Mouse (Mus musculus) heart, embryonic 12.5 days (tissue): ENCODE data around the gene Zswim4. TPM values are rescaled to one million over a fixed set of nuclear protein-coding genes. Genes with fewer than 3 reads are reported as not detected.

Experiments used
- ATAC-seq: fragments of 200-750 bp; cut with Nextera tagmentation; 2 replicates; pipeline ENCODE4 v1.8.0; 2017; ENCODE audit warnings: moderate TSS enrichment, moderate library complexity; ENCODE audit not compliant: insufficient number of reproducible peaks, low FRiP score
- H3K27ac ChIP-seq: fragments of 300-500 bp; sonication (generic); 2 replicates; pipeline ENCODE4 v1.5.1; 2016; ENCODE audit warnings: mild to moderate bottlenecking, moderate library complexity; ENCODE audit not compliant: poor library complexity, severe bottlenecking
- H3K27me3 ChIP-seq: fragments of 300-500 bp; sonication (generic); replicated peaks from 2 replicates; pipeline ENCODE4 v1.6.1; 2016; ENCODE audit warnings: mild to moderate bottlenecking, moderate library complexity
- H3K36me3 ChIP-seq: fragments of 300-500 bp; sonication (generic); 2 replicates; pipeline ENCODE4 v1.6.1; 2016; ENCODE audit warnings: mild to moderate bottlenecking, moderate library complexity
- H3K4me1 ChIP-seq: fragments of 300-500 bp; sonication (generic); replicated peaks from 2 replicates; pipeline ENCODE4 v1.6.1; 2016; ENCODE audit warnings: mild to moderate bottlenecking
- H3K4me2 ChIP-seq: fragments of 300-500 bp; sonication (generic); 2 replicates; pipeline ENCODE4 v1.6.1; 2016; ENCODE audit warnings: mild to moderate bottlenecking, moderate library complexity
- H3K4me3 ChIP-seq: fragments of 300-500 bp; sonication (generic); 2 replicates; pipeline ENCODE4 v1.5.1; 2016; ENCODE audit warnings: mild to moderate bottlenecking
- H3K9ac ChIP-seq: fragments of 300-500 bp; sonication (generic); 2 replicates; pipeline ENCODE4 v1.6.1; 2016; ENCODE audit warnings: mild to moderate bottlenecking, moderate library complexity
- H3K9me3 ChIP-seq: fragments of 300-500 bp; sonication (generic); replicated peaks from 2 replicates; pipeline ENCODE4 v1.6.1; 2016; ENCODE audit warnings: mild to moderate bottlenecking, moderate library complexity
- WGBS: fragments of 180-500 bp; shearing (Covaris S2); methylation state at CpG from one replicate; pipeline ENCODE4 v1.1.7; 2016; 5-methylcytosine and 5-hydroxymethylcytosine counted together
- polyA plus RNA-seq: library from polyadenylated mRNA; unstranded; fragments of >200 nt; fragmentation: Nextera tagmentation; extraction: Ambion mirVana; gene quantifications from 2 replicates; pipeline ENCODE4 v1.2.1, GENCODE M21; 2016

The Zswim4 gene
- polyA plus RNA-seq, 1 experiment from 2014 or later: 12.9 TPM

DNA sequence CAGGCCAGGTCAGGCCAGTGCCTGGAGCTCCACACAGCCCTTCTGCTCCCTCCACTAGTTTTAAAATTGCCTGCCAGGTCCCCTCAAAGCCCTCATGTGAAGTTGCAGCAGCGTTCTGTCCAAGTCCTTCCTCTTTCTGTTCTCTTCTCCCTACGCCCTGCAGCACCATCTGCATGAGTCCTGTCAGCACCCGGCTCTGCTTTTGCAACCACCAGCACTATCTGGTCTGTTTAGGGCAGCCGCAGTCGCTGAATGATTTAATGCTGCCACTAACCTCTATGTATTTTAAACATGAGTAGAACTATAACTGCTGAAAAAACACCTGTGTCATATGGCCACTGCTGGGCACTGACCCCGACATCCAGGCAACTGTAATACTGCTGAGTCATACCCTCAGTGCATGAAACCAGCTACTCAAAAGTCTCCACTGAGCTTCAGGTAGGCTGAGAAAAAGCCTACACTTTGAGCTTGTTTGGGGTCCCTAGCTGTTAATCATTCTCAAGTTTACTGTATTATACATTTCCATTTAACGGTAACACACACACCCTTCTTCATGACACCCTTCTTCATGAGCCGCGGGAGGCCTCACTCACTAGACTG lies 14.2 kb downstream of the Zswim4 start:
- H3K9ac ChIP-seq: no peak overlapping the region
- no peaks in the 10 kb centered on the region for H3K27me3 ChIP-seq
- WGBS: 81% methylated on average over 9 of the region's 9 CpGs
- no peak overlapping the region for H3K4me2 ChIP-seq
- no peak for ATAC-seq
- H3K36me3 ChIP-seq: peaks cover 96% of the 10 kb centered on the region
- no peak overlapping the region for H3K4me3 ChIP-seq
- no peaks in the 10 kb centered on the region for H3K4me1 ChIP-seq
- no peak overlapping the region for H3K27ac ChIP-seq
- no peaks in the 10 kb centered on the region for H3K9me3 ChIP-seq

DNA sequence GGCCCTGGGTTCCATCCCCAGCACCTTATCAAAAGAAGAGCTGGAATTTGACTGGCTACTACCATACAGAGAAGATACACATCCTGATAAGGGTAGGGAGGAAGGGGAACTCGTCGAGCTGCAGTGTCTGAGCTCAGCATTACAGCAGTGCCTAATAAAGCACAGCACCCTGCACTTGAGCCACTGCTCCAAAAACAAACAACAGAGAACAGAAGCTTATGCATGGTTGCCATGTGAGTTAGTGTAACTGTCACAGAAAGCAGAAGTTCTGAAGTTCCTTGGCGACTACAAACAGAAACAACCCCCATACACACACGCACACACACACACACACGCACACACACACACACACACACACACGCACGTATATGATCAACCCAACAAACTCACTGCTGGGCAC lies 16.8 kb downstream of the Zswim4 start:
- H3K9me3 ChIP-seq: no peaks in the 10 kb centered on the region
- H3K36me3 ChIP-seq: peaks cover 94% of the 10 kb centered on the region
- ATAC-seq: no peak

DNA sequence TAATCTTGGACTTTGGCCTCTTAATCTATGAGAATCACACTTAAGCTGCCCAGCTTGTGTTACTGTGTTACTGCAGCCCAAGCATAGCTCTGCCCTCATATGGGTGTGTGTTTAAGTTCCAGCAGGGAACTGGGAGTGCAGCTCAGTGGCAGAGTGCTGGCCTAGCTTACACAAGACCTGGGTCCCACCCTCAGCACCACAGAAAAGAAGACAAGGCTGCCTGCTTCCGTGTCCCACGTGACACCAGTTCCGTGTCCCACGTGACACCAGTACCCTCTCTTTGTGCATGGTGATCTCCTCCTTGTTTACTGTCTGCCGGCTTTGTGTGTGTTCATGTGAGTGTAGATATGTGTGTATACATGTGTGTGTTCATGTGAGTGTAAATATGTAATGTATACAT lies 18.7 kb downstream of the Zswim4 start:
- H3K4me3 ChIP-seq: no peak overlapping the region
- H3K4me1 ChIP-seq: no peaks in the 10 kb centered on the region
- no peaks in the 10 kb centered on the region for H3K9me3 ChIP-seq
- no peak overlapping the region for H3K9ac ChIP-seq
- no peak overlapping the region for H3K4me2 ChIP-seq
- H3K36me3 ChIP-seq: peaks cover 94% of the 10 kb centered on the region
- H3K27me3 ChIP-seq: no peaks in the 10 kb centered on the region
- no peak overlapping the region for H3K27ac ChIP-seq
- 92% methylated on average over 5 of the region's 5 CpGs for WGBS
- ATAC-seq: no peak

More for the DNA sequence above, 16.8 kb downstream of the Zswim4 start:
- H3K27ac ChIP-seq: no peak overlapping the region
- H3K4me1 ChIP-seq: no peaks in the 10 kb centered on the region
- no peak overlapping the region for H3K4me2 ChIP-seq
- H3K9ac ChIP-seq: no peak overlapping the region
- H3K27me3 ChIP-seq: no peaks in the 10 kb centered on the region
- WGBS: 69% methylated on average over 7 of the region's 7 CpGs
- H3K4me3 ChIP-seq: no peak overlapping the region

DNA sequence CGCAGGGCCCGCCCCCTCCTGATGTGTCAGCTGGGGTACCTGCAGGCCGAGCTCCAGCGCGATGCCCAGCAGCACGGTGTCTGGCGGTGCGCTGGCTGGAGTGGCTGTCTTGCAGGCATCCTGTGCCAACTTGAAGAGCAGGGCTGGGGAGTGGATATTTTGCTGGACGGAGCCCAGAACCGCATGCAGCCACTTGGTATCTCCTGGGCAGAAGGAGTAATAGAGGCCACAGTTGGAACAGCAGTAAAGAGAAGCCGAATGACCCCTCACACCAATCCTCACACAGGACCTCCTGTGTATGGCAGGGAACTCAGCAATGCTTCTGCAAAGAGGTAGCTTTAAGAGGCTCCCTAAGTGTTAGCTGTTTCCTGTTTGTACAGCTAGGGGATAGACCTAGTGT lies 19.6 kb downstream of the Zswim4 start:
- no peak for ATAC-seq
- H3K9me3 ChIP-seq: no peaks in the 10 kb centered on the region
- H3K4me3 ChIP-seq: no peak overlapping the region
- H3K4me1 ChIP-seq: no peaks in the 10 kb centered on the region
- no peaks in the 10 kb centered on the region for H3K27me3 ChIP-seq
- peaks cover 94% of the 10 kb centered on the region for H3K36me3 ChIP-seq
- H3K9ac ChIP-seq: no peak overlapping the region
- H3K4me2 ChIP-seq: no peak overlapping the region
- WGBS: 90% methylated on average over 11 of the region's 11 CpGs
- no peak overlapping the region for H3K27ac ChIP-seq

DNA sequence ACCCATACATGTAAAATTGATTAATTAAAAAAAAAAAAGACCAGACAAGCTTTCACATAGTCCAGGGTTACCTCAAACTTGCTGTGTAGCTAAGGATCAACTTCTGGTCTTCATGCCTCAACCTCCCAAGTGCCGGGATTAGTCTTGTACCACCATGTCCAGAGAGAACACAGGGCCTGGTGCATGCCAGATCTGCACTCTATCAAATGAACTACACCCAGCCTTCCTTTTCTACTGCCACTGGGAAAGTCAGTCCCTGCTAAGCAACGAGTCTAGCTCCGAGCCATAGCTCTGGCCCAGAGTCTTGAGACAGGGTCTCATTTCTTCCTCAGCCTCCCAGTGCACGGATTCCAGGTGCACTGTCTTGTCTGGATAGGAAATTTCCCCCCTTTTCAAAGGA lies 23.6 kb downstream of the Zswim4 start:
- Histone ChIP-seq H3K9me3 (no peaks in the 10 kb centered on the region), H3K4me1 (peaks cover 21% of the 10 kb centered on the region), H3K9ac (no peak overlapping the region), H3K27ac (no peak overlapping the region), H3K27me3 (no peaks in the 10 kb centered on the region), H3K36me3 (peaks cover 91% of the 10 kb centered on the region), H3K4me3 (no peak overlapping the region), H3K4me2 (no peak overlapping the region)
- no peak for ATAC-seq
- WGBS: 85% methylated on average over 4 of the region's 4 CpGs

DNA sequence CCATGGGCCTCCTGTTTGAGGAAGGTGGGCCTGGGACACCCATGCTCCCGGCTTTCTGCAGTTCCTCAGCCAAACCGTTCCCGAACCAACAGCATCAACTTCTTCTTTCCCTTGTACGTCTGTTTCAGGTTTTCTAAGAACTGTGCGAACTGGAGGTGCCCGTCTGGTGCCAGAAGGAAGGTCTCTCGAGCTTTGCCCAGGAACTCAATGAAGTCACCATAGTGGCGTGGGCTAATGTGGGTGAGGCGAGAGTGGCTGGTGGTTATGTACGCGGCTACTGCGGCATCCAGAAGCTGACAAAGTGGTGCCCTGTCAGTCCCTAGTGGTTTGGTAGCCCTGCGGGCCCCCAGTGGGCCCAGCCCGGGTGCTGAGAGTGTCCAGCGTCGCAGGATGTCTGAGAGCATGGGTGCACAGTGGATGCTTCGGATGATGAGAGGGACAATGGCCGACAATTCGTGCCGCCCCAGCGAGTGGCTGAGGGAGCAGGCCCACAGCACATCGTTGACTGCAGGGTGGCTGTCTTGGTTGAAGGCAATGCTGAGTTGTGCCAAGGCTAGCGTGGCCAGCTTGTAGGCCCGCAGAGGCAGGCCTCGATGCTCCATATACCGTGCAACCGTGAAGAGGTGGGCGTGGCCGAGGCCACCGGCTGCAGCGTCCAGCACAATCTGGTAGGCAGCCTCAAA lies 24.8 kb downstream of the Zswim4 start:
- peaks cover 32% of the 10 kb centered on the region for H3K4me1 ChIP-seq
- no peak overlapping the region for H3K4me3 ChIP-seq
- H3K27me3 ChIP-seq: no peaks in the 10 kb centered on the region
- 90% methylated on average over 31 of the region's 31 CpGs for WGBS
- no peak overlapping the region for H3K4me2 ChIP-seq
- no peak overlapping the region for H3K9ac ChIP-seq
- peaks cover 84% of the 10 kb centered on the region for H3K36me3 ChIP-seq
- no peaks in the 10 kb centered on the region for H3K9me3 ChIP-seq
- no peak for ATAC-seq
- no peak overlapping the region for H3K27ac ChIP-seq

DNA sequence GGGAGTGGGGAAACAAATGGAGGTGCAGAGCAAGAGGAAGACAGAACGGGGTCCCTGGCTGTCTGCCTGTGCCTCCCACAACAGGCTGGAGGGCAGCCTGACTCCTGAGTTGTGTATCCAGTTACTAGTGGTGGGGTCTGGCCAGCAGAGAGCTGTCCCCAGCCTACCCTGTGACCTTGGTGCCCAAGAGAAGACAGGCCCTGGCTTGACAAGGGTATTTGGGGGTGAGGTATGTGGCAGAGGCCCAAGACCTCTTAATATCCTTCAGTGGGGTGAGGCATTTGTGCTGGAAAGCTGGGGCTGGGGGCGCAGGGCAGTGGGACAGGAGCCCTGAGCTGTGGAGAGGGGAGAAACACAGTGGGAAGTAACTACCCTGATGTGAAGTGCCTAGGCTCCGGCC lies 25.7 kb downstream of the Zswim4 start:
- no peak overlapping the region for H3K4me3 ChIP-seq
- no peak overlapping the region for H3K9ac ChIP-seq
- H3K9me3 ChIP-seq: no peaks in the 10 kb centered on the region
- peaks cover 84% of the 10 kb centered on the region for H3K36me3 ChIP-seq
- no peak overlapping the region for H3K27ac ChIP-seq
- H3K4me1 ChIP-seq: peaks cover 37% of the 10 kb centered on the region
- no peak for ATAC-seq
- H3K4me2 ChIP-seq: no peak overlapping the region
- 81% methylated on average over 3 of the region's 3 CpGs for WGBS
- H3K27me3 ChIP-seq: no peaks in the 10 kb centered on the region

DNA sequence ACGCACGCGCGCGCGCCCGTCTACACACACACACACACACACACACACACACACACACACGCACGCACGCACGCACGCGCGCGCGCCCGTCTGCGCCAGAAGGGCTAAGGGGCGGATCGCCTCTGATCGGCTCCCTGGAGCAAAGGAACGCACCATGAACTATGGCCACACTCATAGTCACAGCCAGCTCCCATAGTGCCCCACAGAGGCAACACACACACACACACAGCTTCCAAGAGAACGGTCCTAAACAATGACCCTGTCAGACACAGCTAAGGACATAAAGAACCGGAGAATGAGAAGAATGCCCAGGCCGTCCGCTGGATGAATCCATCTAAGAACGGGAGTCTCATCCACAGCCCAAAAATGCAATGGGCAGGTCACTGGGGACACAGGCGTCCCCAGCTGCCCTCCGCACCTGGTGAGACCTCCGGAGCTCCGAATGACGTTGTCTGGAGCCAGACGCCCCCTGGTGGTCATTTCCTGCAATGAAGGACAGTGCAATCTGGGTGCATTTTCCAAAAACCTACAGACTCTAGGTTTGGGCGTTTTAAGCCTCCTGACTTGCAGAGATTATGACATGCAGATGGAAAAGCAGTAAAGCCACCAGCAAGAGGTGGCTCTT lies 26.6 kb downstream of the Zswim4 start:
- Histone ChIP-seq H3K27ac (no peak overlapping the region), H3K36me3 (peaks cover 84% of the 10 kb centered on the region), H3K4me2 (0 out of 2 replicates have a peak overlapping the region, but pooled peaks have one; percentile 12), H3K27me3 (no peaks in the 10 kb centered on the region), H3K9me3 (no peaks in the 10 kb centered on the region), H3K4me3 (no peak overlapping the region), H3K4me1 (peaks cover 37% of the 10 kb centered on the region), H3K9ac (no peak overlapping the region)
- WGBS: 53% methylated on average over 34 of the region's 34 CpGs
- peak; percentile 41; the same call in 1 of the 2 replicates for ATAC-seq

DNA sequence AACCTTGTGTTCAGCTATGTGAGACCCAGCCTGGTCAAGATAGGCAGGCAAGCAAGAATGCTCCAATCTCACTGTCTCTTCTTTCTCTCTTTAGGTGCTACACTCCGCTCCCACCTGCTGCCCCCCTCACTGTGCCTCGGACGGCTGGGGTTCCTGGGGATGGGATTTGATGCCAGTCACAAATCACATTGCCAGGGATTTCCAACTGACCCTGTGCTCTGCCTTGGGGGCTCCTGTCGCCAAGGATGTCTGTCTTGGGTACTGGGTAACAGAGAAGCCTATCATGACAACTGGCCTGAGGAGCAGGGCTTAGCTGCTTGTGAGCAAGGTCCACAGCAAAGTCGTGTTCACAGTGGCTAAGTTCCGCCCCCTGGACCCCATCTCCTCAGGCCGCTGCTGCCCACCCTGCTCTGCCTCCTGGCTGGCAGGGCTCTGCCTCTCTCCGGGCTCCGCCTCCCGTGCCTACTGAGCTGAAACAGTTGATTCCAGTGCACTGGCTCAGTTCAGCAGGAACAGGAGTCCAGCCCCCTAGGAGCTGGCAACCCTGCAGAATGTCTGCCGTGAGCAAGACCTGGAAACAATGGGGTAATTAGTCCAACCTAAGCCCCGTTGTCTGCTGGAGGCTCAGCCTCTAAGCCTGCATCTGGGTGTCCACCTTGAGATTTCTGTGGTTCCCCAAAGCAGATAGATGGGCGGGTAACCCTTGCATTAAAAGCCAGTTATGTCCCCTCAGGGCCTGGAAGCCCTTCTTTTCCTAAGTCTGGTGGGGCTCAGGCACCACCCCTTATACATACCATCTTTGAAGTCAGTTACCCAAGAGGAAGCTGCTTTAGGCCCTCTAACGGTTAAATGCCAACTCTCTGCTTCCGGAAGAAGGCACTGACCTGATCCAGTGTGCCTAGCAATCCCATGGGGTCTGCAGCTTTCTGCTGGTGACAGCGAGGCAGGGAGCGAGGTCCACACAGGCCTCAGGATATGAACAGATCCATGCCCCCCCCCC lies 28.2 kb downstream of the Zswim4 start:
- Histone ChIP-seq H3K36me3 (peaks cover 75% of the 10 kb centered on the region), H3K9ac (no peak overlapping the region), H3K4me3 (no peak overlapping the region), H3K27me3 (no peaks in the 10 kb centered on the region), H3K9me3 (no peaks in the 10 kb centered on the region), H3K4me2 (no peak overlapping the region), H3K27ac (peak overlapping the region; percentile 61), H3K4me1 (peaks cover 44% of the 10 kb centered on the region)
- ATAC-seq: no peak
- 69% methylated on average over 17 of the region's 17 CpGs for WGBS

DNA sequence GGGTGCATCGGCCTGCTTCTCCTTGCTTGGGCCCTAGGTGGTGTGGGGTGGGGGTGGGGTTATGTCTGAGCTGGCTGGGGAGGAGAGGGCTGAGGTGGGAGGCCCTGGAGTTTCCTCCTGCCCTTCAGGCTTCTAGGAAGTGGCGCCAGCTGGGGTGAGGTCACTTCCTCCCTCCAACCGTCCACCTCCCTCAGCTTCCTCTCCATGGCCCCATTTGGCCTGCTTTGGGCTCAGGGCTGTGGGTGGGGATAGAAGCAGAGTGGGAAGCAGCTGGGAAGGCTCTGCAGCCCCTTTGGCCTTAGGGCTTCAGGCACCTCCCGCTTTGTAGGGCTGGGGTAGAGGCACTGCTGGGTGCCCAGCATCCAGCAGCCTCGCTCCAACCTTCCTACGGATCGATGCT lies 29.0 kb downstream of the Zswim4 start:
- peaks cover 67% of the 10 kb centered on the region for H3K36me3 ChIP-seq
- no peak overlapping the region; the same call in 1 of the 2 replicates for H3K9ac ChIP-seq
- H3K27me3 ChIP-seq: no peaks in the 10 kb centered on the region
- peak overlapping the region; percentile 61 for H3K27ac ChIP-seq
- H3K9me3 ChIP-seq: no peaks in the 10 kb centered on the region
- H3K4me3 ChIP-seq: no peak overlapping the region
- 55% methylated on average over 7 of the region's 7 CpGs for WGBS
- H3K4me2 ChIP-seq: no peak overlapping the region
- peaks cover 51% of the 10 kb centered on the region for H3K4me1 ChIP-seq
- ATAC-seq: no peak

DNA sequence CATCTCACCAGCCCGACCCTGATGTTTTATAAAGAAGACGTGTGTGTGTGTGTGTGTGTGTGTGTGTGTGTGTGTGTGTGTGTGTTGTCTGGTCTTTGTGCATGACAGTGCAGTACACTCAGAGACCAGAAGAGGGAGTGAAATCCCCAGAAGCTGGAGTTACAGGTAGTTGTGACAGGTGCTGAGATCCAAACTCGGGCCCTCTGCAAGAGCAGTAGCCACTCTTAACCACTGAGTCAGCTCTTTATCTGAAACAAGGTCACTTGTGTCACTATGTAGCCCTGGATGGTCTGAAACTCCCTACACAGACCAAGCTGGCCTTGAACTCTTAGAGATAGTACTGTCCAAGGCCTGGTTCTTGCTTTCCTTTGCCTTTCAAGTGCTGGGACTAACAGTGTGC lies 30.2 kb downstream of the Zswim4 start:
- H3K9me3 ChIP-seq: no peaks in the 10 kb centered on the region
- 97% methylated on average over 3 of the region's 3 CpGs for WGBS
- peaks cover 63% of the 10 kb centered on the region for H3K4me1 ChIP-seq
- no peaks in the 10 kb centered on the region for H3K27me3 ChIP-seq
- no peak overlapping the region for H3K27ac ChIP-seq
- H3K36me3 ChIP-seq: peaks cover 61% of the 10 kb centered on the region
- H3K4me2 ChIP-seq: no peak overlapping the region
- no peak overlapping the region for H3K4me3 ChIP-seq
- ATAC-seq: no peak
- H3K9ac ChIP-seq: no peak overlapping the region
